Mouse (Mus musculus) lung, embryonic 16.5 days (tissue): Measurements from ENCODE around the gene Srgap3. TPM values are rescaled to one million over a fixed set of nuclear protein-coding genes. Genes with fewer than 3 reads are reported as not detected.

Source experiments
- ATAC-seq: fragments of 200-750 bp; cut with Nextera tagmentation; 2 replicates; pipeline ENCODE4 v1.8.0; 2017; ENCODE audit warnings: low read depth, mild to moderate bottlenecking, moderate library complexity
- H3K27ac ChIP-seq: fragments of 300-500 bp; sonication (generic); 2 replicates; pipeline ENCODE4 v1.5.1; 2014; ENCODE audit warnings: mild to moderate bottlenecking, control low read depth, low read length
- H3K27me3 ChIP-seq: fragments of 300-500 bp; sonication (generic); 2 replicates; pipeline ENCODE4 v1.6.1; 2014; ENCODE audit warnings: low read depth, low read length, mixed read lengths; ENCODE audit not compliant: control insufficient read depth, insufficient read depth
- H3K36me3 ChIP-seq: fragments of 300-500 bp; sonication (generic); 2 replicates; pipeline ENCODE4 v1.6.1; 2014; ENCODE audit warnings: low read length; ENCODE audit not compliant: control insufficient read depth, insufficient read depth
- H3K4me1 ChIP-seq: fragments of 300-500 bp; sonication (generic); replicated peaks from 2 replicates; pipeline ENCODE4 v1.6.1; 2014; ENCODE audit warnings: low read length, mixed read lengths; ENCODE audit not compliant: control insufficient read depth, insufficient read depth
- H3K4me2 ChIP-seq: fragments of 300-500 bp; sonication (generic); 2 replicates; pipeline ENCODE4 v1.6.1; 2014; ENCODE audit warnings: low read depth, low read length, control low read depth
- H3K4me3 ChIP-seq: fragments of 300-500 bp; sonication (generic); 2 replicates; pipeline ENCODE4 v1.5.1; 2014; ENCODE audit warnings: mild to moderate bottlenecking, low read length, control low read depth
- H3K9ac ChIP-seq: fragments of 300-500 bp; sonication (generic); 2 replicates; pipeline ENCODE4 v1.6.1; 2014; ENCODE audit warnings: low read length, control low read depth
- H3K9me3 ChIP-seq: fragments of 300-500 bp; sonication (generic); 2 replicates; pipeline ENCODE4 v1.6.1; 2016; ENCODE audit warnings: low read length; ENCODE audit not compliant: control insufficient read depth
- whole genome bisulfite sequencing: fragments of 180-500 bp; shearing (Covaris S2); extraction: QIAGEN DNeasy Blood & Tissue Kit; methylation state at CpG from one replicate; pipeline ENCODE4 v1.1.7; 2014; 5-methylcytosine and 5-hydroxymethylcytosine counted together
- polyA plus RNA-seq: library from polyadenylated mRNA; unstranded; fragments of >200 nt; fragmentation: Nextera tagmentation; extraction: Ambion mirVana; gene quantifications from 2 replicates; pipeline ENCODE4 v1.2.1, GENCODE M21; 2015

Gene Srgap3
- polyA plus RNA-seq = 2.2 and 3.3 TPM in 2 replicates

DNA sequence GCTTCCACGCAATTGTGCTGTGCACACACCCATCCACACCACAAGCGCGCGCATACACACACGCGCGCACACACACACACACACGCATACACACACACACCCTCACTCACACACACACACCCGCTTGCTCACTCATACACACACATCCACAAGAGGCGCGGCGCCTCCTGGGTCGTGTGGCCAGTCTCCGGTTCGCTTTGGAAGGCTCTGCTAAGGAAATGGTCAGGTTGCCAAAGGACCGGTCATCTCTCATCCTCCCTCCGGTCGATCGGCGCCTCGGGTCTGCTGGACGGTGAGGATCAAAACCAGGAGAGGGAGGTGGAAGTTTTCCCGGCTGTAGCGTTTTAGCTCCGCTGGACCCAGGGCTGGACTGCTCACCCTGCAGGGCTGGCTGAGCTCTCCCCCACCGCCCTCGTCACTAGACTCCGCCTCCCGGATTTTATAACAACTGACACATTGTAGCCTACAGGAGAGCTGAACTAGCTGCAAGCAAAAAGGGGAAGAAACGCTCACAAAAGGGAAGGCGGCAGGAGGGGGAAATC lies at the start of gene Srgap3:
Gene Srgap3, minus strand, starts transcription at position 372 of the 542 bp plus-strand sequence.
- peak; percentile 94 for ATAC-seq
- H3K4me2 ChIP-seq = peak within 1 kb of the TSS; percentile 86
- peak within 1 kb of the TSS; percentile 71 for H3K27ac ChIP-seq
- under 1% methylated on average over 31 of the region's 31 CpGs for WGBS
- H3K27me3 ChIP-seq = no peaks in the 10 kb centered on the region
- H3K36me3 ChIP-seq = no peaks in the 10 kb centered on the region
- H3K4me3 ChIP-seq = peak within 1 kb of the TSS; percentile 71
- peak within 1 kb of the TSS; percentile 73 for H3K9ac ChIP-seq
- H3K4me1 ChIP-seq = peaks cover 30% of the 10 kb centered on the region
- H3K9me3 ChIP-seq = no peaks in the 10 kb centered on the region

DNA sequence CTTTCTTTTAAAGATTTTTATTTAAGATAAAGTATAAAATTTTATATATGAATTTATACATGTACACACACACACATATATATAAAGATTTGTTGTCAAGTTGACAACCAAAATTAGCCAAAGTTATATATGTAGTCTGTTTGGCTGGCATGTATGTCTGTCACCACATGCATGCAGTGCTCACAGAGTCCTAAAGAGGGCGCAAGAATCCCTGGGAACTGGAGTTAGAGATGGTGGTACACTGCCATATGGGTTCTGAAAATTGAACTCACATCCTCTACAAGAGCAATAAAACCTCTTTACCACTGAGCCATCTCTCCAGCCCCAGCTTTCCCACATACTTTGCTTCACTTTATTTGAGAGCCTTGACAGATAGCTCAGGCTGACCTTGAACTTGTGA lies 48.6 kb upstream of the Srgap3 start:
- H3K4me3 ChIP-seq = no peak overlapping the region
- no peak for ATAC-seq
- 40% methylated on average over 1 of the region's 1 CpGs for WGBS

DNA sequence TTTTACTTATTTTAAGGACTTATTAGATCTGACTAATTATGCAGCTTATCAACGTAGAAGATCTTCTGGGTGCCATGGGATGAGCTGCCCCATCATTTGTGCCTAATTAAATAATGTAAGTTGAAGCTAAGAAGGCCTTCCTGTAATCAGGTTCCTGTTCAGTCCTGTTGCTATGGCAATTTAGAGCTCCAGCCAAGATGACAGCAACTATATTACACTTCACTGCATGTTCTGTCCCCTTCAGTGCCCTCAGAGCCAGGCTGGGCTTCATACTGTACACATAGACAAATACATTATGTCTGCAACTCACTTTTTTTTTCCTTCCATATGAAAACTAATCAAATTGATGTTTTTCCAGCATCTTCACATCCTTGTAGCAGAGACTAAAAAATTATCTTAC lies 43.1 kb upstream of the Srgap3 start:
- no peak overlapping the region for H3K4me3 ChIP-seq
- no peaks in the 10 kb centered on the region for H3K4me1 ChIP-seq
- ATAC-seq = no peak
- no peaks in the 10 kb centered on the region for H3K27me3 ChIP-seq
- H3K9ac ChIP-seq = no peak overlapping the region
- H3K27ac ChIP-seq = no peak overlapping the region
- no peak overlapping the region for H3K4me2 ChIP-seq
- 39% methylated on average over 1 of the region's 1 CpGs for WGBS
- H3K9me3 ChIP-seq = no peaks in the 10 kb centered on the region
- no peaks in the 10 kb centered on the region for H3K36me3 ChIP-seq

More for the DNA sequence above, 48.6 kb upstream of the Srgap3 start:
- Histone ChIP-seq H3K36me3 (no peaks in the 10 kb centered on the region), H3K4me2 (no peak overlapping the region), H3K9ac (no peak overlapping the region), H3K27ac (no peak overlapping the region), H3K9me3 (no peaks in the 10 kb centered on the region), H3K4me1 (no peaks in the 10 kb centered on the region), H3K27me3 (no peaks in the 10 kb centered on the region)

DNA sequence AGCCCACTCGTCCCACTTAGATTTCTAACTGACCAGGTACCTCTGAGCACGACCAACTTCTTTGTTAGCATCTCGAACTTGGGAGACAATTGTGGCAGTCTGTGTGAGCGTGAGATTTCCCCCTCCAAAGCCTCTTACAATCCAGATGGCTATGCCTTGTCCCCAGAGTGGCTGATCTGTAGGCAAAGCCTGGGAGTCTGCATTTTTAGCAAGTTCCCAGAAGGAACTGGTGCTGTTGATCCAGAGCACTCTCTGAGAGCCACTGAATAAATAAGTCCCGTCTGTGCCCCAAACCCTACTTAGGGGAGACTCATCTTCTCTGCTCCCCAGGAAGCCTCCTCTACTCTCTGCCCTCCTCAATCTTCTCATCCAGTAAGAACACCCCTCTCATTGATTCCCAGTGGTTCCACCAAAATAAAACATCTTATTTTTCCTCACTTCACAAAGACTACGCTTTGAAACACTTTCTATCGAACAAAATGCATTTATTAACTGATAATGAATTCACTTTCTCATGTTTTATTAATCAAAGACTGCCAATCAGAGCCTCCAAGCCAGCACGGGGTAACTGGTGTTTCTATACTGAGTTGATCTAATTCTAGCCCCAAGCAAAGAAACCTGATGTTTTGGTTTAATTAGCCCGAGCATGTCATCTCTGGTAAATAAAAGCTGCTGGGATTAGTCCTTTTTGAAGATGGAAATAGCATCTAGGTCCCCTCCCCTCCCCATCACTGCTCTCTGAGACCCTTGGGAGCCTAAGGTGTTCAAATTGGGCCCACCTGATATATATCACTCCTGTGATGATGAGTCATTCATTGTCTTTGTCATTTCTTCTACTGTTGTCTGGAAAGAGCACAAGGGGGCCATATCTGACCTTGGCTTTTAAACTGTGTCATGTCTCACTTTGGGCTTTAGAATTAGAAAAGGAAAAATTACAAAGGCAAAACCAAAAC lies 38.6 kb upstream of the Srgap3 start:
- Histone ChIP-seq H3K27ac (no peak overlapping the region), H3K4me1 (no peaks in the 10 kb centered on the region)
- WGBS = 59% methylated on average over 9 of the region's 9 CpGs

DNA sequence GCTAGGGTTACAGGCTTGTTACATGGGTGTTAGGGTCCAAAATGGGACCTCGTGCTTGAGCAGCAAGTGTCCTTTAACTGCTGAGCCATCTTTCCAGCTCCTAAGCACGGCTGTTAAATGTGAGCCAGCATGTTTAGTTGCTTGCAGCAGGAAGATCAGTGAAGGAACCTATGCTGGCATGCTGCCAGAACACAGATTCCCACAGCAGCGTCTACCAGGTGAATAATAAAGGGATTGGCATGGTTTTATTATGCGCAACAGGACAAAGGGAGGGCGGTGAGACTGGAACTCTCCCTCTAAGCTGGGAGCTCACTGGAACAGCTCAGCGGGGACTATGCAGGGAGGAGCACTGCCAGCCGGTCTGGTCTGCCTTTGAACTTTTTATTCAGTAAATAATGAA lies 35.2 kb upstream of the Srgap3 start:
- Histone ChIP-seq H3K27me3 (no peaks in the 10 kb centered on the region), H3K4me1 (no peaks in the 10 kb centered on the region), H3K9me3 (no peaks in the 10 kb centered on the region), H3K9ac (no peak overlapping the region), H3K36me3 (no peaks in the 10 kb centered on the region), H3K4me2 (no peak overlapping the region), H3K27ac (no peak overlapping the region), H3K4me3 (no peak overlapping the region)
- no peak for ATAC-seq
- 36% methylated on average over 7 of the region's 7 CpGs for WGBS

More for the DNA sequence above, 38.6 kb upstream of the Srgap3 start:
- no peak overlapping the region for H3K4me3 ChIP-seq
- H3K36me3 ChIP-seq = no peaks in the 10 kb centered on the region
- H3K9me3 ChIP-seq = no peaks in the 10 kb centered on the region
- H3K9ac ChIP-seq = no peak overlapping the region
- no peak for ATAC-seq
- H3K4me2 ChIP-seq = no peak overlapping the region
- H3K27me3 ChIP-seq = no peaks in the 10 kb centered on the region

DNA sequence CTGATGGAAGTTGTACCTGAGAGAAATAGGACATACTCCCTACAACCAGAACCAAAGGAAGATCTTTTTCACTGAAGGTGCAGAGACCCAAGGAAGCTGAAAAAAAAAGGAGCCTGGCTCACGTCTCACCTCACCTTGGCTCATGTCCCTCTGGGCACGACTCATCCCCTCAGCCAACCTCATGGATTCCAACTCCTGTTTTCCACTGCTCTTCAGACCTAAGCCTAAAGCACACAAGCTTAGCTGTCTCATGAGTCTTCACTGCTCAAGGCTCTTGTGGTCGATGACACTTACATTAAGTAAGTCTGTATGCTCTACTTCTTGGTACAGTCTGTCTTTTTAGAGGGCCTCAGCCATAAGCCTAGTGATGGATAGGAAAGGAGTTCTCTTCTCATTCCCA lies 31.9 kb upstream of the Srgap3 start:
- no peak overlapping the region for H3K4me3 ChIP-seq
- no peak overlapping the region for H3K4me2 ChIP-seq
- no peak for ATAC-seq
- H3K36me3 ChIP-seq = no peaks in the 10 kb centered on the region
- H3K4me1 ChIP-seq = peaks cover 6% of the 10 kb centered on the region
- no peak overlapping the region for H3K9ac ChIP-seq
- no peaks in the 10 kb centered on the region for H3K9me3 ChIP-seq
- no peaks in the 10 kb centered on the region for H3K27me3 ChIP-seq
- no peak overlapping the region for H3K27ac ChIP-seq
- WGBS = 69% methylated on average over 3 of the region's 3 CpGs

DNA sequence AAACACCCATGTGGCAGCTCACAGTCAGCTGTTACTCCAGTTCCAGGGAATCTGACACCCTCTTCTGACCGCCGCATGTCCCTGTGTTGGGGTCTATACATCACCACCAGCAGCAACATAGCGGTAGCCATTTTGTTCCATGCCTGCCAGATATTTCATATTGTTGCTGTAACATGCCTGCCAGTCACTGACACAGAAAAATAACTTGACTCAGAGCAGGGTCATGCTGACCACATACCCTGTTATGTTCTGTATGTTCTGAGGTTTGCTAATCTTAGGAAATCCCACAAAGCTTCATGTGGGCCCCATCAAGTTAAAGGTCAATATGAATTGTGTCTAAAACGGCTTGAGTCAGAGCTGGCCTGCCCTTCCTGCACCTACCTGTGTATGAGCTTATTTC lies 30.2 kb upstream of the Srgap3 start:
- Histone ChIP-seq H3K36me3 (no peaks in the 10 kb centered on the region), H3K9me3 (no peaks in the 10 kb centered on the region), H3K27me3 (no peaks in the 10 kb centered on the region), H3K9ac (no peak overlapping the region), H3K4me3 (no peak overlapping the region), H3K4me1 (peaks cover 22% of the 10 kb centered on the region), H3K4me2 (no peak overlapping the region), H3K27ac (no peak overlapping the region)
- 55% methylated on average over 4 of the region's 4 CpGs for WGBS
- no peak for ATAC-seq

DNA sequence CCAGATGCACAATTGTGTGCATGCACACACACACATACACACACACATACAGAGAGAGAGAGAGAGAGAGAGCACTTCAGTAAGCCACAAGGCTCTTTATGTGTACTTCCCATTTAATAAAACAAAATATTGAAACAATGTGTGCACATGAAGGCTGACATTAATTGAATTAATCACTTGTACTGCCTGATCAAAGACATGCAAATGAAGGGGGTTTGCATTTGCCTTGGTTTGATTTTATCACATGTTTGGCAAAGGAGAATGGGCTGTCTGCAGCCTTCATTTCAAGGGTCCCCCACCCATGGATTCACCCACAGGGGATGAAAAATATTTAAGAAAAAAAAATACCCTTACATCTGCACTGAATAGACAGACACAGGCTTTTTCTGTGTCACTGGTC lies 29.5 kb upstream of the Srgap3 start:
- H3K9me3 ChIP-seq = no peaks in the 10 kb centered on the region
- H3K9ac ChIP-seq = no peak overlapping the region
- no peaks in the 10 kb centered on the region for H3K27me3 ChIP-seq
- ATAC-seq = no peak
- peaks cover 25% of the 10 kb centered on the region for H3K4me1 ChIP-seq
- H3K4me3 ChIP-seq = no peak overlapping the region
- no peak overlapping the region for H3K4me2 ChIP-seq
- no peaks in the 10 kb centered on the region for H3K36me3 ChIP-seq
- H3K27ac ChIP-seq = no peak overlapping the region

DNA sequence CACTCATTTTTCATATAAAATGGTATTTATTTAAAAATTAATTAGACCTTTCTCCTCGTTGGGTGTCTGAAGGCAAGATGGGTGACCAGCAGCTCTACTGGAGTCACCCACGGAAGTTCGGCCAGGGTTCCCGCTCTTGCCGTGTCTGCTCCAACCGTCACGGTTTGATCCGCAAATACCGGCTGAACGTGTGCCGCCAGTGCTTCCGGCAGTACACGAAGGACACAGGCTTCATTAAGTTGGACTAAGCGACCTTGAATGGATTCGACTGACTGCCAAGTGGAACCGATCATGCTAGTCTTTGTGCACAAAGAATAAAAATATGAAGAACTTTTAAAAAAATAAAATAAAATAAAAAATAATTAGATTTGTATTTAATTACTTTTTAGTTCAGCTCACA lies 29.1 kb upstream of the Srgap3 start:
- ATAC-seq = no peak
- Histone ChIP-seq H3K4me1 (peaks cover 25% of the 10 kb centered on the region), H3K9me3 (no peaks in the 10 kb centered on the region), H3K27me3 (no peaks in the 10 kb centered on the region), H3K4me3 (no peak overlapping the region), H3K4me2 (no peak overlapping the region), H3K36me3 (no peaks in the 10 kb centered on the region), H3K9ac (no peak overlapping the region), H3K27ac (no peak overlapping the region)
- WGBS = 86% methylated on average over 16 of the region's 16 CpGs
